Mouse (Mus musculus) stomach, embryonic 14.5 days (tissue): ENCODE data around the gene Zfp59. TPM values are rescaled to one million over a fixed set of nuclear protein-coding genes. Genes with fewer than 3 reads are reported as not detected.
"Not testable (repeated sequence)": the region's sequence is repeated elsewhere in the genome, so short reads cannot be mapped to it uniquely, and the experiment has no call there.

ENCODE experiments used
- ATAC-seq: fragments of 200-750 bp; cut with Nextera tagmentation; 2 replicates; pipeline ENCODE4 v1.8.0; 2017; ENCODE audit warnings: low read depth, moderate TSS enrichment; ENCODE audit not compliant: insufficient number of reproducible peaks, insufficient read depth, low FRiP score
- H3K27ac ChIP-seq: fragments of 300-500 bp; sonication (generic); 2 replicates; pipeline ENCODE4 v1.5.1; 2014; ENCODE audit warnings: mild to moderate bottlenecking, low read length, moderate library complexity, mixed read lengths
- H3K27me3 ChIP-seq: fragments of 300-500 bp; sonication (generic); 2 replicates; pipeline ENCODE4 v1.6.1; 2014; ENCODE audit warnings: low read length, control low read depth, mixed read lengths; ENCODE audit not compliant: control insufficient read depth, insufficient read depth
- H3K36me3 ChIP-seq: fragments of 300-500 bp; sonication (generic); 2 replicates; pipeline ENCODE4 v1.6.1; 2014; ENCODE audit warnings: mild to moderate bottlenecking, control low read depth, low read length, moderate library complexity, mixed read lengths; ENCODE audit not compliant: control insufficient read depth, insufficient read depth
- H3K4me1 ChIP-seq: fragments of 300-500 bp; sonication (generic); 2 replicates; pipeline ENCODE4 v1.6.1; 2014; ENCODE audit warnings: low read length, control low read depth, mixed read lengths; ENCODE audit not compliant: control insufficient read depth, insufficient read depth
- H3K4me2 ChIP-seq: fragments of 300-500 bp; sonication (generic); replicated peaks from 2 replicates; pipeline ENCODE4 v1.6.1; 2014; ENCODE audit warnings: low read depth, low read length, control low read depth
- H3K4me3 ChIP-seq: fragments of 300-500 bp; sonication (generic); 2 replicates; pipeline ENCODE4 v1.5.1; 2014; ENCODE audit warnings: low read depth, low read length, control low read depth
- H3K9ac ChIP-seq: fragments of 300-500 bp; sonication (generic); replicated peaks from 2 replicates; pipeline ENCODE4 v1.6.1; 2014; ENCODE audit warnings: low read depth, mild to moderate bottlenecking, control low read depth, low read length, moderate library complexity, mixed read lengths
- H3K9me3 ChIP-seq: fragments of 300-500 bp; sonication (generic); 2 replicates; pipeline ENCODE4 v1.6.1; 2016; ENCODE audit warnings: low read depth, low read length, control low read depth; ENCODE audit not compliant: control insufficient read depth
- WGBS: fragments of 180-500 bp; shearing (Covaris S2); extraction: QIAGEN DNeasy Blood & Tissue Kit; methylation state at CpG from one replicate; pipeline ENCODE4 v1.1.7; 2014; 5-methylcytosine and 5-hydroxymethylcytosine counted together
- polyA plus RNA-seq: library from polyadenylated mRNA; unstranded; fragments of >200 nt; fragmentation: Nextera tagmentation; extraction: Ambion mirVana; gene quantifications from 2 replicates; pipeline ENCODE4 v1.2.1, GENCODE M21; 2014

The Zfp59 gene
- polyA plus RNA-seq: 9.5 and 9.6 TPM in 2 replicates

GRCm38 (mm10) chr7:27838323-27839249 is at the start of gene Zfp59:
Gene Zfp59, plus strand, starts transcription at chr7:27838607.
- Histone ChIP-seq H3K4me2 (peak within 1 kb of the TSS; percentile 66), H3K36me3 (no peaks in the 10 kb centered on the region), H3K9ac (peak within 1 kb of the TSS; percentile 51), H3K4me3 (peak within 1 kb of the TSS; percentile 41), H3K27ac (peak within 1 kb of the TSS; percentile 62; the same call in 1 of the 2 replicates), H3K4me1 (peaks cover 3% of the 10 kb centered on the region; the same call in 1 of the 2 replicates), H3K27me3 (no peaks in the 10 kb centered on the region), H3K9me3 (no peaks in the 10 kb centered on the region)
- ATAC-seq: peak; percentile 94
- 4% methylated on average over 34 of the region's 34 CpGs for WGBS

GRCm38 (mm10) chr7:27789306-27789705 is 49.1 kb upstream of the Zfp59 start:
- H3K36me3 ChIP-seq: no peaks in the 10 kb centered on the region
- H3K27ac ChIP-seq: no peak overlapping the region
- 76% methylated on average over 5 of the region's 5 CpGs for WGBS
- no peak overlapping the region for H3K4me3 ChIP-seq
- H3K9me3 ChIP-seq: peaks cover 8% of the 10 kb centered on the region; the same call in 1 of the 2 replicates
- no peaks in the 10 kb centered on the region for H3K4me1 ChIP-seq
- ATAC-seq: no peak
- no peaks in the 10 kb centered on the region for H3K27me3 ChIP-seq
- no peak overlapping the region for H3K4me2 ChIP-seq
- H3K9ac ChIP-seq: no peak overlapping the region

- not testable (repeated sequence) for ATAC-seq, H3K4me3 ChIP-seq, H3K9me3 ChIP-seq, H3K36me3 ChIP-seq, H3K27me3 ChIP-seq, H3K4me1 ChIP-seq, H3K9ac ChIP-seq, H3K4me2 ChIP-seq, H3K27ac ChIP-seq
- 48% methylated on average over 2 of the region's 3 CpGs for WGBS
These were observed 44.5 kb upstream of the Zfp59 start for GRCm38 (mm10) chr7:27793865-27794264.

- no peak for ATAC-seq
- no peaks in the 10 kb centered on the region for H3K27me3 ChIP-seq
- no peaks in the 10 kb centered on the region for H3K36me3 ChIP-seq
- no peak overlapping the region for H3K27ac ChIP-seq
- no peaks in the 10 kb centered on the region for H3K9me3 ChIP-seq
- no peak overlapping the region for H3K4me2 ChIP-seq
- no peak overlapping the region for H3K4me3 ChIP-seq
- H3K4me1 ChIP-seq: 0 out of 2 replicates have a peak, but pooled peaks cover 3% of the 10 kb centered on the region
- H3K9ac ChIP-seq: no peak overlapping the region
These were observed 43.8 kb upstream of the Zfp59 start for GRCm38 (mm10) chr7:27794566-27794965.

- Histone ChIP-seq H3K4me2 (0 out of 2 replicates have a peak overlapping the region, but pooled peaks have one; percentile 16), H3K27ac (no peak overlapping the region; the same call in 1 of the 2 replicates), H3K9me3 (no peaks in the 10 kb centered on the region), H3K36me3 (no peaks in the 10 kb centered on the region), H3K27me3 (no peaks in the 10 kb centered on the region), H3K9ac (no peak overlapping the region), H3K4me1 (0 out of 2 replicates have a peak, but pooled peaks cover 3% of the 10 kb centered on the region), H3K4me3 (no peak overlapping the region)
- WGBS: 28% methylated on average over 7 of the region's 8 CpGs
- peak; percentile 61; the same call in 1 of the 2 replicates for ATAC-seq
These were observed 40.2 kb upstream of the Zfp59 start for GRCm38 (mm10) chr7:27797906-27798811.

GRCm38 (mm10) chr7:27801137-27801536 is 37.3 kb upstream of the Zfp59 start:
- H3K36me3 ChIP-seq: no peaks in the 10 kb centered on the region
- H3K4me1 ChIP-seq: 0 out of 2 replicates have a peak, but pooled peaks cover 3% of the 10 kb centered on the region
- 46% methylated on average over 2 of the region's 2 CpGs for WGBS
- no peak for ATAC-seq
- no peak overlapping the region for H3K9ac ChIP-seq
- H3K27me3 ChIP-seq: no peaks in the 10 kb centered on the region
- H3K27ac ChIP-seq: no peak overlapping the region
- H3K4me3 ChIP-seq: no peak overlapping the region
- H3K4me2 ChIP-seq: no peak overlapping the region
- no peaks in the 10 kb centered on the region for H3K9me3 ChIP-seq

GRCm38 (mm10) chr7:27802986-27803385 is 35.4 kb upstream of the Zfp59 start:
- Histone ChIP-seq H3K27me3 (no peaks in the 10 kb centered on the region), H3K9me3 (no peaks in the 10 kb centered on the region), H3K4me1 (0 out of 2 replicates have a peak, but pooled peaks cover 3% of the 10 kb centered on the region), H3K27ac (no peak overlapping the region), H3K36me3 (no peaks in the 10 kb centered on the region; the same call in 1 of the 2 replicates), H3K4me3 (no peak overlapping the region), H3K4me2 (no peak overlapping the region), H3K9ac (no peak overlapping the region)
- WGBS: 70% methylated on average over 5 of the region's 5 CpGs
- ATAC-seq: no peak
